21 mouse cellular contexts compared by ENCODE assay signal in the genomic region with DNA sequence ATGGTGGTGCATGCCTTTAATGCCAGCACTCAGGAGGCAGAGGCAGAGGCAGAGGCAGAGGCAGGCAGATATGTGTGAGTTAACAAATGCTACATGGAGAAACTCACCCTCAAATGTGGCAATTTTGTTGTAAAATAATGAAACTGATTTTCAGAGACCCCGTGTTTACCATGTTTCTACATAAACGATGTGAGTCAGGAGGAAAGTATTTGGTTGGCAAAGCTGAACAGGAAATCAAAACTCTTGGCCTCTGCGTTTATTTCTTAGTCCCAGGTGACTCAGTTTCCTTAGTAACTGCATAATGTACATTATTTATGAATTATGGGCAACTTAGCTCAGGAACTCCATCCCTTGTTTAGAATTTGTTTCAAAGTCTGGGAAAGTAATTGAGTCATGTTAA.
DNase-seq lines count a peak whose midpoint lies in the region; ATAC-seq lines count a peak whose summit lies in the region.
"Had no signal": no experiment of that assay in that cellular context is flagged by ENCODE, and none has a peak within 500 bp of the region (broad histone marks: within the 10 kb centered on the region; RNA-seq: fewer than 3 reads in every experiment).

No protein-coding gene starts in this region.

- H3K27ac ChIP-seq in embryonic facial prominence, embryonic 13.5 days: peak overlapping the region; percentile 55; the same call in 1 of the 2 replicates
- H3K27ac ChIP-seq in embryonic facial prominence, embryonic 10.5 days (replicated peaks): no peak overlapping the region
- peak overlapping the region; percentile 24; the same call in 1 of the 2 replicates for H3K27ac ChIP-seq in limb, embryonic 12.5 days
- H3K27ac ChIP-seq in limb, embryonic 10.5 days: no peak overlapping the region
- peak overlapping the region; percentile 77; the same call in 1 of the 2 replicates for H3K27ac ChIP-seq in limb, embryonic 13.5 days
- H3K27ac ChIP-seq in forebrain, embryonic 11.5 days (ENCODE audit: low read depth, low read length): no peak overlapping the region
- H3K27ac ChIP-seq: hindbrain, embryonic 14.5 days; left cerebral cortex, adult 2 months; liver, embryonic 12.5 days had no signal

- 45% methylated on average over 3 of the region's 3 CpGs for WGBS in embryonic facial prominence, embryonic 13.5 days
- WGBS in embryonic facial prominence, embryonic 10.5 days: 77% methylated on average over 3 of the region's 3 CpGs
- WGBS in limb, embryonic 12.5 days: 43% methylated on average over 3 of the region's 3 CpGs
- 84% methylated on average over 3 of the region's 3 CpGs for WGBS in limb, embryonic 10.5 days
- 27% methylated on average over 3 of the region's 3 CpGs for WGBS in limb, embryonic 13.5 days
- WGBS in forebrain, embryonic 11.5 days: 85% methylated on average over 3 of the region's 3 CpGs

- H3K4me1 ChIP-seq in embryonic facial prominence, embryonic 13.5 days: peaks cover 14% of the 10 kb centered on the region
- peaks cover 7% of the 10 kb centered on the region for H3K4me1 ChIP-seq in embryonic facial prominence, embryonic 10.5 days
- H3K4me1 ChIP-seq in limb, embryonic 12.5 days (replicated peaks): peaks cover 21% of the 10 kb centered on the region
- peaks cover 15% of the 10 kb centered on the region for H3K4me1 ChIP-seq in limb, embryonic 10.5 days
- H3K4me1 ChIP-seq in limb, embryonic 13.5 days: peaks cover 33% of the 10 kb centered on the region
- H3K4me1 ChIP-seq in forebrain, embryonic 11.5 days (replicated peaks; ENCODE audit: control insufficient read depth, insufficient read depth, low read length): no peaks in the 10 kb centered on the region
- H3K4me1 ChIP-seq: liver, embryonic 12.5 days had no signal

- H3K4me3 ChIP-seq in embryonic facial prominence, embryonic 13.5 days: no peak overlapping the region
- no peak overlapping the region for H3K4me3 ChIP-seq in embryonic facial prominence, embryonic 10.5 days
- H3K4me3 ChIP-seq in limb, embryonic 12.5 days (replicated peaks): no peak overlapping the region
- no peak overlapping the region for H3K4me3 ChIP-seq in limb, embryonic 10.5 days
- H3K4me3 ChIP-seq in limb, embryonic 13.5 days: no peak overlapping the region
- no peak overlapping the region for H3K4me3 ChIP-seq in forebrain, embryonic 11.5 days (ENCODE audit: low read depth, low read length)
- H3K4me3 ChIP-seq: left cerebral cortex, adult 2 months; liver, embryonic 12.5 days had no signal

- H3K9ac ChIP-seq in embryonic facial prominence, embryonic 13.5 days: no peak overlapping the region
- H3K9ac ChIP-seq in limb, embryonic 12.5 days (replicated peaks): no peak overlapping the region
- H3K9ac ChIP-seq in limb, embryonic 13.5 days: no peak overlapping the region
- no peak overlapping the region for H3K9ac ChIP-seq in forebrain, embryonic 11.5 days (ENCODE audit: low read length)
- H3K9ac ChIP-seq: hindbrain, embryonic 14.5 days; liver, embryonic 12.5 days had no signal

- no peak for ATAC-seq in embryonic facial prominence, embryonic 13.5 days (ENCODE audit: insufficient number of reproducible peaks, insufficient read depth, low FRiP score, low TSS enrichment, low read depth)
- ATAC-seq in limb, embryonic 12.5 days (ENCODE audit: insufficient number of reproducible peaks, insufficient read depth, low FRiP score, low TSS enrichment, low read depth): no peak
- no peak for ATAC-seq in limb, embryonic 13.5 days (ENCODE audit: low FRiP score, low read depth)
- no peak for ATAC-seq in forebrain, embryonic 11.5 days (replicated peaks; ENCODE audit: low FRiP score)
- ATAC-seq: forebrain, embryonic 16.5 days; liver, embryonic 12.5 days; midbrain, embryonic 16.5 days had no signal

- no peaks in the 10 kb centered on the region for H3K36me3 ChIP-seq in embryonic facial prominence, embryonic 13.5 days
- H3K36me3 ChIP-seq in embryonic facial prominence, embryonic 10.5 days (replicated peaks): no peaks in the 10 kb centered on the region
- no peaks in the 10 kb centered on the region for H3K36me3 ChIP-seq in limb, embryonic 12.5 days
- H3K36me3 ChIP-seq in limb, embryonic 10.5 days: no peaks in the 10 kb centered on the region
- H3K36me3 ChIP-seq in limb, embryonic 13.5 days: no peaks in the 10 kb centered on the region
- no peaks in the 10 kb centered on the region for H3K36me3 ChIP-seq in forebrain, embryonic 11.5 days (ENCODE audit: control insufficient read depth, insufficient read depth, low read length)
- H3K36me3 ChIP-seq: liver, embryonic 12.5 days had no signal

- H3K9me3 ChIP-seq in embryonic facial prominence, embryonic 13.5 days: no peaks in the 10 kb centered on the region
- no peaks in the 10 kb centered on the region for H3K9me3 ChIP-seq in embryonic facial prominence, embryonic 10.5 days
- no peaks in the 10 kb centered on the region for H3K9me3 ChIP-seq in limb, embryonic 12.5 days
- no peaks in the 10 kb centered on the region for H3K9me3 ChIP-seq in limb, embryonic 10.5 days (replicated peaks)
- H3K9me3 ChIP-seq in limb, embryonic 13.5 days: no peaks in the 10 kb centered on the region
- no peaks in the 10 kb centered on the region for H3K9me3 ChIP-seq in forebrain, embryonic 11.5 days (ENCODE audit: control insufficient read depth, low read length)
- H3K9me3 ChIP-seq: liver, embryonic 12.5 days had no signal

- no peaks in the 10 kb centered on the region for H3K27me3 ChIP-seq in embryonic facial prominence, embryonic 13.5 days
- no peaks in the 10 kb centered on the region for H3K27me3 ChIP-seq in embryonic facial prominence, embryonic 10.5 days (replicated peaks; ENCODE audit: low read depth, poor library complexity, severe bottlenecking)
- H3K27me3 ChIP-seq in limb, embryonic 12.5 days: no peaks in the 10 kb centered on the region
- no peaks in the 10 kb centered on the region for H3K27me3 ChIP-seq in limb, embryonic 10.5 days (ENCODE audit: low read depth, poor library complexity, severe bottlenecking)
- H3K27me3 ChIP-seq in limb, embryonic 13.5 days: no peaks in the 10 kb centered on the region
- H3K27me3 ChIP-seq in forebrain, embryonic 11.5 days (ENCODE audit: control insufficient read depth, insufficient read depth, low read length): no peaks in the 10 kb centered on the region
- H3K27me3 ChIP-seq: liver, embryonic 12.5 days had no signal

- no peak for DNase-seq in embryonic facial prominence, embryonic 10.5 days (ENCODE audit: low spot score)
- no peak for DNase-seq in limb, embryonic 10.5 days (ENCODE audit: low spot score)
- DNase-seq in NIH3T3 (ENCODE audit: low read depth): peak; percentile 91
- DNase-seq in cerebellum, postnatal 36 days: no peak
- DNase-seq in forebrain, embryonic 11.5 days (ENCODE audit: low spot score): no peak
- DNase-seq: adrenal gland, adult 8-10 months; cerebellum, adult 2 months; gastrocnemius, postnatal 25 days; kidney, adult 8-10 months; kidney, postnatal 10 days; lung, adult 2 months; right cerebral cortex, postnatal 4 days; thymus, postnatal 25 days had no signal

- no peak overlapping the region for H3K4me2 ChIP-seq in embryonic facial prominence, embryonic 13.5 days
- no peak overlapping the region for H3K4me2 ChIP-seq in limb, embryonic 12.5 days
- H3K4me2 ChIP-seq in limb, embryonic 13.5 days (replicated peaks): no peak overlapping the region
- H3K4me2 ChIP-seq in forebrain, embryonic 11.5 days (ENCODE audit: low read depth, low read length, severe bottlenecking): no peak overlapping the region
- H3K4me2 ChIP-seq: hindbrain, embryonic 14.5 days; liver, embryonic 12.5 days had no signal

Comparison
In these comparisons a context has a peak if more than half of its experiments do, and no peak if none do; other contexts are left out.
1. H3K27ac ChIP-seq: peak in embryonic facial prominence, embryonic 13.5 days (single experiment), limb, embryonic 12.5 days (single experiment) and limb, embryonic 13.5 days (single experiment); none in embryonic facial prominence, embryonic 10.5 days (single experiment), limb, embryonic 10.5 days (single experiment) and forebrain, embryonic 11.5 days (single experiment).